Mouse (Mus musculus): ENCODE data around the gene Rtp1. TPM values are rescaled to one million over a fixed set of nuclear protein-coding genes. Genes with fewer than 3 reads are reported as not detected.

Gene Rtp1
- polyA plus RNA-seq, 1 experiment from 2014 or later = 2.0 TPM

- 90% methylated on average over 4 of the region's 4 CpGs for WGBS
- Histone ChIP-seq H3K4me3 (ENCODE audit: low read depth, low read length) (no peak overlapping the region), H3K9me3 (ENCODE audit: control insufficient read depth, low read length) (no peaks in the 10 kb centered on the region), H3K9ac (ENCODE audit: low read depth, low read length) (no peak overlapping the region), H3K4me1 (ENCODE audit: control insufficient read depth, insufficient read depth, low read length) (no peaks in the 10 kb centered on the region), H3K4me2 (ENCODE audit: low read depth, low read length) (no peak overlapping the region), H3K27ac (replicated peaks; ENCODE audit: low read depth, low read length) (no peak overlapping the region), H3K27me3 (replicated peaks; ENCODE audit: control insufficient read depth, insufficient read depth, low read length) (no peaks in the 10 kb centered on the region), H3K36me3 (ENCODE audit: control insufficient read depth, insufficient read depth, low read length) (no peaks in the 10 kb centered on the region)
- ATAC-seq (ENCODE audit: low read depth) (no peak), DNase-seq (ENCODE audit: low spot score) (no peak)
These were observed 15.3 kb downstream of the Rtp1 start for GRCm38 (mm10) chr16:23444231-23444630.

GRCm38 (mm10) chr16:23449946-23450345 is 21.0 kb downstream of the Rtp1 start:
- Histone ChIP-seq H3K9ac (ENCODE audit: low read depth, low read length) (no peak overlapping the region), H3K4me2 (ENCODE audit: low read depth, low read length) (no peak overlapping the region), H3K4me1 (ENCODE audit: control insufficient read depth, insufficient read depth, low read length) (peaks cover 3% of the 10 kb centered on the region; the same call in 1 of the 2 replicates), H3K9me3 (ENCODE audit: control insufficient read depth, low read length) (no peaks in the 10 kb centered on the region), H3K4me3 (ENCODE audit: low read depth, low read length) (no peak overlapping the region), H3K27ac (replicated peaks; ENCODE audit: low read depth, low read length) (no peak overlapping the region), H3K27me3 (replicated peaks; ENCODE audit: control insufficient read depth, insufficient read depth, low read length) (no peaks in the 10 kb centered on the region), H3K36me3 (ENCODE audit: control insufficient read depth, insufficient read depth, low read length) (no peaks in the 10 kb centered on the region)
- DNase-seq (ENCODE audit: low spot score) = no peak
- no peak for ATAC-seq (ENCODE audit: low read depth)
- WGBS = 76% methylated on average over 2 of the region's 2 CpGs

GRCm38 (mm10) chr16:23450816-23451215 is 21.9 kb downstream of the Rtp1 start:
- H3K4me3 ChIP-seq (ENCODE audit: low read depth, low read length) = no peak overlapping the region
- 90% methylated on average over 4 of the region's 4 CpGs for WGBS
- no peak overlapping the region for H3K4me2 ChIP-seq (ENCODE audit: low read depth, low read length)
- ATAC-seq (ENCODE audit: low read depth) = no peak
- no peaks in the 10 kb centered on the region for H3K9me3 ChIP-seq (ENCODE audit: control insufficient read depth, low read length)
- no peaks in the 10 kb centered on the region for H3K27me3 ChIP-seq (replicated peaks; ENCODE audit: control insufficient read depth, insufficient read depth, low read length)
- H3K27ac ChIP-seq (replicated peaks; ENCODE audit: low read depth, low read length) = no peak overlapping the region
- no peak overlapping the region for H3K9ac ChIP-seq (ENCODE audit: low read depth, low read length)
- no peak for DNase-seq (ENCODE audit: low spot score)
- peaks cover 3% of the 10 kb centered on the region; the same call in 1 of the 2 replicates for H3K4me1 ChIP-seq (ENCODE audit: control insufficient read depth, insufficient read depth, low read length)
- no peaks in the 10 kb centered on the region for H3K36me3 ChIP-seq (ENCODE audit: control insufficient read depth, insufficient read depth, low read length)

GRCm38 (mm10) chr16:23452476-23452875 is 23.5 kb downstream of the Rtp1 start:
- Histone ChIP-seq H3K27ac (replicated peaks; ENCODE audit: low read depth, low read length) (no peak overlapping the region), H3K4me1 (ENCODE audit: control insufficient read depth, insufficient read depth, low read length) (peaks cover 3% of the 10 kb centered on the region; the same call in 1 of the 2 replicates), H3K27me3 (replicated peaks; ENCODE audit: control insufficient read depth, insufficient read depth, low read length) (no peaks in the 10 kb centered on the region), H3K9ac (ENCODE audit: low read depth, low read length) (no peak overlapping the region), H3K9me3 (ENCODE audit: control insufficient read depth, low read length) (no peaks in the 10 kb centered on the region), H3K36me3 (ENCODE audit: control insufficient read depth, insufficient read depth, low read length) (no peaks in the 10 kb centered on the region), H3K4me3 (ENCODE audit: low read depth, low read length) (no peak overlapping the region), H3K4me2 (ENCODE audit: low read depth, low read length) (no peak overlapping the region)
- 19% methylated on average over 3 of the region's 3 CpGs for WGBS
- ATAC-seq (ENCODE audit: low read depth) (peak; percentile 37; the same call in 1 of the 2 replicates), DNase-seq (ENCODE audit: low spot score) (peak; percentile 61)

GRCm38 (mm10) chr16:23454376-23454775 is 25.4 kb downstream of the Rtp1 start:
- H3K4me3 ChIP-seq (ENCODE audit: low read depth, low read length) = no peak overlapping the region
- peaks cover 7% of the 10 kb centered on the region; the same call in 1 of the 2 replicates for H3K4me1 ChIP-seq (ENCODE audit: control insufficient read depth, insufficient read depth, low read length)
- ATAC-seq (ENCODE audit: low read depth) = no peak
- no peak for DNase-seq (ENCODE audit: low spot score)
- H3K27ac ChIP-seq (replicated peaks; ENCODE audit: low read depth, low read length) = no peak overlapping the region
- no peak overlapping the region for H3K4me2 ChIP-seq (ENCODE audit: low read depth, low read length)
- WGBS = 65% methylated on average over 6 of the region's 6 CpGs
- no peaks in the 10 kb centered on the region for H3K9me3 ChIP-seq (ENCODE audit: control insufficient read depth, low read length)
- H3K27me3 ChIP-seq (replicated peaks; ENCODE audit: control insufficient read depth, insufficient read depth, low read length) = no peaks in the 10 kb centered on the region
- H3K36me3 ChIP-seq (ENCODE audit: control insufficient read depth, insufficient read depth, low read length) = no peaks in the 10 kb centered on the region
- no peak overlapping the region for H3K9ac ChIP-seq (ENCODE audit: low read depth, low read length)

- H3K4me1 ChIP-seq (ENCODE audit: control insufficient read depth, insufficient read depth, low read length) = 0 out of 2 replicates have a peak, but pooled peaks cover 4% of the 10 kb centered on the region
- no peak overlapping the region for H3K9ac ChIP-seq (ENCODE audit: low read depth, low read length)
- 74% methylated on average over 3 of the region's 3 CpGs for WGBS
- H3K27ac ChIP-seq (replicated peaks; ENCODE audit: low read depth, low read length) = no peak overlapping the region
- no peaks in the 10 kb centered on the region for H3K36me3 ChIP-seq (ENCODE audit: control insufficient read depth, insufficient read depth, low read length)
- ATAC-seq (ENCODE audit: low read depth) (no peak), DNase-seq (ENCODE audit: low spot score) (peak; percentile 30)
- H3K4me2 ChIP-seq (ENCODE audit: low read depth, low read length) = no peak overlapping the region
- no peaks in the 10 kb centered on the region for H3K9me3 ChIP-seq (ENCODE audit: control insufficient read depth, low read length)
- H3K27me3 ChIP-seq (replicated peaks; ENCODE audit: control insufficient read depth, insufficient read depth, low read length) = no peaks in the 10 kb centered on the region
- no peak overlapping the region for H3K4me3 ChIP-seq (ENCODE audit: low read depth, low read length)
These were observed 27.6 kb downstream of the Rtp1 start for GRCm38 (mm10) chr16:23456534-23456933.

GRCm38 (mm10) chr16:23457338-23457737 is 28.4 kb downstream of the Rtp1 start:
- 0 out of 2 replicates have a peak, but pooled peaks cover 4% of the 10 kb centered on the region for H3K4me1 ChIP-seq (ENCODE audit: control insufficient read depth, insufficient read depth, low read length)
- ATAC-seq (ENCODE audit: low read depth) = no peak
- H3K9ac ChIP-seq (ENCODE audit: low read depth, low read length) = no peak overlapping the region
- no peak overlapping the region for H3K27ac ChIP-seq (replicated peaks; ENCODE audit: low read depth, low read length)
- no peak for DNase-seq (ENCODE audit: low spot score)
- no peaks in the 10 kb centered on the region for H3K36me3 ChIP-seq (ENCODE audit: control insufficient read depth, insufficient read depth, low read length)
- H3K9me3 ChIP-seq (ENCODE audit: control insufficient read depth, low read length) = no peaks in the 10 kb centered on the region
- no peaks in the 10 kb centered on the region for H3K27me3 ChIP-seq (replicated peaks; ENCODE audit: control insufficient read depth, insufficient read depth, low read length)
- WGBS = 86% methylated on average over 5 of the region's 5 CpGs
- H3K4me2 ChIP-seq (ENCODE audit: low read depth, low read length) = no peak overlapping the region
- no peak overlapping the region for H3K4me3 ChIP-seq (ENCODE audit: low read depth, low read length)

- H3K27me3 ChIP-seq (replicated peaks; ENCODE audit: control insufficient read depth, insufficient read depth, low read length) = no peaks in the 10 kb centered on the region
- H3K27ac ChIP-seq (replicated peaks; ENCODE audit: low read depth, low read length) = no peak overlapping the region
- H3K4me3 ChIP-seq (ENCODE audit: low read depth, low read length) = no peak overlapping the region
- no peaks in the 10 kb centered on the region for H3K9me3 ChIP-seq (ENCODE audit: control insufficient read depth, low read length)
- H3K4me1 ChIP-seq (ENCODE audit: control insufficient read depth, insufficient read depth, low read length) = 0 out of 2 replicates have a peak, but pooled peaks cover 4% of the 10 kb centered on the region
- H3K36me3 ChIP-seq (ENCODE audit: control insufficient read depth, insufficient read depth, low read length) = no peaks in the 10 kb centered on the region
- ATAC-seq (ENCODE audit: low read depth) = no peak
- DNase-seq (ENCODE audit: low spot score) = no peak
- H3K4me2 ChIP-seq (ENCODE audit: low read depth, low read length) = no peak overlapping the region
- WGBS = 47% methylated on average over 6 of the region's 7 CpGs
- no peak overlapping the region for H3K9ac ChIP-seq (ENCODE audit: low read depth, low read length)
These were observed 30.1 kb downstream of the Rtp1 start for GRCm38 (mm10) chr16:23458906-23459588.
